Mouse (Mus musculus) frontal cortex, postnatal 36 days (tissue): ENCODE results near the gene Il22ra1.

Experiments used
- DNase-seq, 2 experiments: peaks; one replicate each; pipeline ENCODE4 v3.0.0; 2022; ENCODE audit warnings: low spot score in 2 of 2

The Il22ra1 gene

GRCm38 (mm10) chr4:135733901-135734300 lies 5.9 kb downstream of the Il22ra1 start:
- peak; percentile 24 to 59 for DNase-seq

- DNase-seq = no peak
Measured at GRCm38 (mm10) chr4:135736903-135737302, 8.9 kb downstream of the Il22ra1 start.

GRCm38 (mm10) chr4:135738237-135738636 lies 10.3 kb downstream of the Il22ra1 start:
- DNase-seq = no peak

- DNase-seq = no peak
Measured at GRCm38 (mm10) chr4:135739148-135739547, 11.2 kb downstream of the Il22ra1 start.

- no peak for DNase-seq
Measured at GRCm38 (mm10) chr4:135739672-135740071, 11.7 kb downstream of the Il22ra1 start.

- DNase-seq = no peak
Measured at GRCm38 (mm10) chr4:135743520-135743919, 15.5 kb downstream of the Il22ra1 start.

- no peak for DNase-seq
Measured at GRCm38 (mm10) chr4:135744726-135745448, 16.9 kb downstream of the Il22ra1 start.

GRCm38 (mm10) chr4:135745613-135746012 lies 17.6 kb downstream of the Il22ra1 start:
- DNase-seq = no peak

- DNase-seq = no peak
Measured at GRCm38 (mm10) chr4:135750896-135751295, 22.9 kb downstream of the Il22ra1 start.

GRCm38 (mm10) chr4:135752106-135752778 lies 24.3 kb downstream of the Il22ra1 start:
- no peak for DNase-seq

- no peak for DNase-seq
Measured at GRCm38 (mm10) chr4:135752779-135753164, 24.8 kb downstream of the Il22ra1 start.

GRCm38 (mm10) chr4:135758331-135758730 lies 30.4 kb downstream of the Il22ra1 start:
- DNase-seq = no peak

GRCm38 (mm10) chr4:135758825-135759224 lies 30.9 kb downstream of the Il22ra1 start:
- DNase-seq = no peak

GRCm38 (mm10) chr4:135759356-135759976 lies 31.5 kb downstream of the Il22ra1 start, which contains the start of gene Myom3:
Myom3 (plus strand) TSS chr4:135759715.
- DNase-seq = no peak

- no peak for DNase-seq
Measured at GRCm38 (mm10) chr4:135761048-135761447, 33.1 kb downstream of the Il22ra1 start.

- no peak for DNase-seq
Measured at GRCm38 (mm10) chr4:135761569-135761968, 33.6 kb downstream of the Il22ra1 start.

GRCm38 (mm10) chr4:135762251-135762906 lies 34.4 kb downstream of the Il22ra1 start:
- DNase-seq = peak; percentile 8 to 22

- DNase-seq = no peak
Measured at GRCm38 (mm10) chr4:135764700-135765099, 36.7 kb downstream of the Il22ra1 start.

- DNase-seq = no peak
Measured at GRCm38 (mm10) chr4:135765707-135766106, 37.7 kb downstream of the Il22ra1 start.

GRCm38 (mm10) chr4:135766976-135767375 lies 39.0 kb downstream of the Il22ra1 start:
- DNase-seq = no peak

GRCm38 (mm10) chr4:135768572-135769526 lies 40.9 kb downstream of the Il22ra1 start:
- DNase-seq = peak; percentile 22 to 24
